Mouse (Mus musculus) stomach, embryonic 14.5 days (tissue): Measurements from ENCODE around the gene Gpatch1. TPM values are rescaled to one million over a fixed set of nuclear protein-coding genes. Genes with fewer than 3 reads are reported as not detected.
"Not testable (repeated sequence)": the region's sequence is repeated elsewhere in the genome, so short reads cannot be mapped to it uniquely, and the experiment has no call there.

Experiments used
- ATAC-seq: fragments of 200-750 bp; cut with Nextera tagmentation; 2 replicates; pipeline ENCODE4 v1.8.0; 2017; ENCODE audit warnings: low read depth, moderate TSS enrichment; ENCODE audit not compliant: insufficient number of reproducible peaks, insufficient read depth, low FRiP score
- H3K27ac ChIP-seq: fragments of 300-500 bp; sonication (generic); 2 replicates; pipeline ENCODE4 v1.5.1; 2014; ENCODE audit warnings: mild to moderate bottlenecking, low read length, moderate library complexity, mixed read lengths
- H3K27me3 ChIP-seq: fragments of 300-500 bp; sonication (generic); 2 replicates; pipeline ENCODE4 v1.6.1; 2014; ENCODE audit warnings: low read length, control low read depth, mixed read lengths; ENCODE audit not compliant: control insufficient read depth, insufficient read depth
- H3K36me3 ChIP-seq: fragments of 300-500 bp; sonication (generic); 2 replicates; pipeline ENCODE4 v1.6.1; 2014; ENCODE audit warnings: mild to moderate bottlenecking, control low read depth, low read length, moderate library complexity, mixed read lengths; ENCODE audit not compliant: control insufficient read depth, insufficient read depth
- H3K4me1 ChIP-seq: fragments of 300-500 bp; sonication (generic); 2 replicates; pipeline ENCODE4 v1.6.1; 2014; ENCODE audit warnings: low read length, control low read depth, mixed read lengths; ENCODE audit not compliant: control insufficient read depth, insufficient read depth
- H3K4me2 ChIP-seq: fragments of 300-500 bp; sonication (generic); replicated peaks from 2 replicates; pipeline ENCODE4 v1.6.1; 2014; ENCODE audit warnings: low read depth, low read length, control low read depth
- H3K4me3 ChIP-seq: fragments of 300-500 bp; sonication (generic); 2 replicates; pipeline ENCODE4 v1.5.1; 2014; ENCODE audit warnings: low read depth, low read length, control low read depth
- H3K9ac ChIP-seq: fragments of 300-500 bp; sonication (generic); replicated peaks from 2 replicates; pipeline ENCODE4 v1.6.1; 2014; ENCODE audit warnings: low read depth, mild to moderate bottlenecking, control low read depth, low read length, moderate library complexity, mixed read lengths
- H3K9me3 ChIP-seq: fragments of 300-500 bp; sonication (generic); 2 replicates; pipeline ENCODE4 v1.6.1; 2016; ENCODE audit warnings: low read depth, low read length, control low read depth; ENCODE audit not compliant: control insufficient read depth
- WGBS: fragments of 180-500 bp; shearing (Covaris S2); extraction: QIAGEN DNeasy Blood & Tissue Kit; methylation state at CpG from one replicate; pipeline ENCODE4 v1.1.7; 2014; 5-methylcytosine and 5-hydroxymethylcytosine counted together
- polyA plus RNA-seq: library from polyadenylated mRNA; unstranded; fragments of >200 nt; fragmentation: Nextera tagmentation; extraction: Ambion mirVana; gene quantifications from 2 replicates; pipeline ENCODE4 v1.2.1, GENCODE M21; 2014

The Gpatch1 gene
- polyA plus RNA-seq, 1 experiment from 2014 or later, result 17.3 TPM

DNA sequence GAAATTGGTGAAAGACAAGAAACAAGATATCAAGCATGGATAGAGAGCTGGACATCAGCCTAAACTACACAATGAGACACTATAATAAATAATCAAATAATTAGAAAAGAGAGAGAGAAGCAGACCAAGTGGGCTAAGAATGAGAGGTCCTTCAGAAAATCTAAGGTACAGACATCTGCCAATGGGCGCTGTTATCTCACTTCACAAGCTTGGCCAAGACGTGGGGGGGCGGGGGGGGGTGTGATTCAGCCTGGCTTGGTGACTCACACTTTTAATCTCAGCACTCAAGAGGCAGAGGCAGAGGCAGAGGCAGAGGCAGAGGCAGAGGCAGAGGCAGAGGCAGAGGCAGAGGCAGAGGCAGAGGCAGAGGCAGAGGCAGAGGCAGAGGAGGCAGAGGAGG, 981 bp upstream of the Gpatch1 start:
- not testable (repeated sequence) for H3K9ac ChIP-seq, ATAC-seq, H3K27ac ChIP-seq, H3K36me3 ChIP-seq, H3K4me3 ChIP-seq, H3K4me2 ChIP-seq, H3K27me3 ChIP-seq, H3K4me1 ChIP-seq, H3K9me3 ChIP-seq
- 69% methylated on average over 3 of the region's 3 CpGs for WGBS

GRCm38 (mm10) chr7:35314156-35314555, 4.1 kb downstream of the Gpatch1 start:
- Histone ChIP-seq H3K4me2 (no peak overlapping the region), H3K27me3 (no peaks in the 10 kb centered on the region), H3K4me1 (0 out of 2 replicates have a peak, but pooled peaks cover 7% of the 10 kb centered on the region), H3K4me3 (no peak overlapping the region), H3K9ac (no peak overlapping the region), H3K36me3 (peaks cover 11% of the 10 kb centered on the region; the same call in 1 of the 2 replicates), H3K27ac (no peak overlapping the region), H3K9me3 (no peaks in the 10 kb centered on the region)
- ATAC-seq, result no peak

- Histone ChIP-seq H3K4me1 (no peaks in the 10 kb centered on the region), H3K9ac (no peak overlapping the region), H3K27me3 (no peaks in the 10 kb centered on the region), H3K4me3 (no peak overlapping the region), H3K9me3 (no peaks in the 10 kb centered on the region), H3K4me2 (no peak overlapping the region), H3K27ac (no peak overlapping the region), H3K36me3 (peaks cover 23% of the 10 kb centered on the region; the same call in 1 of the 2 replicates)
- whole genome bisulfite sequencing, result 90% methylated on average over 3 of the region's 3 CpGs
- ATAC-seq, result no peak
Observed at GRCm38 (mm10) chr7:35311214-35311613, 7.0 kb downstream of the Gpatch1 start.

- peaks cover 28% of the 10 kb centered on the region for H3K36me3 ChIP-seq
- no peak overlapping the region for H3K4me3 ChIP-seq
Observed at GRCm38 (mm10) chr7:35300792-35301191, 17.4 kb downstream of the Gpatch1 start.

DNA sequence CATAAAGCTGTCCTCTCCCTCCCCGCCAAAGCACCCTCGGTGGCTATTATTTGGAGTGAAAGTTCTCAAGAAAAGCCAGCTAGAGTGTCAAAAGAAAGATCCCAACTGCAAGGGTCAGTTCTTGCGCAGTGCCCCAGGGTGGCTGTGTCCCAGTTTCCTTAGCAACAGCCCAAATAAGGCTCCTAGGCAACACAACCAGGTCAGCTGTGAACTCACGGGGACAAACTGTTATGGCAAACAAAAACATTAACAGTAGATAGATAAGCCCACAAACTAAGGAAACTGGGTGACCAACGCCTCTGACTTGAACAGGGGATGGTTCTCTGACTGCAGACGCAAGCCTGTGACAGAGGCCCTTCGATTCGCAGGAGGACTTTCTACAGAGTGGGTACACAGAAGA, 18.6 kb downstream of the Gpatch1 start:
- 65% methylated on average over 8 of the region's 8 CpGs for WGBS
- Histone ChIP-seq H3K4me1 (no peaks in the 10 kb centered on the region), H3K4me3 (no peak overlapping the region), H3K4me2 (no peak overlapping the region), H3K9ac (no peak overlapping the region), H3K9me3 (no peaks in the 10 kb centered on the region), H3K27ac (no peak overlapping the region), H3K36me3 (peaks cover 38% of the 10 kb centered on the region), H3K27me3 (no peaks in the 10 kb centered on the region)
- ATAC-seq, result no peak

More at GRCm38 (mm10) chr7:35300792-35301191, 17.4 kb downstream of the Gpatch1 start:
- no peak for ATAC-seq
- Histone ChIP-seq H3K4me1 (no peaks in the 10 kb centered on the region), H3K27me3 (no peaks in the 10 kb centered on the region), H3K9me3 (no peaks in the 10 kb centered on the region), H3K9ac (no peak overlapping the region), H3K27ac (no peak overlapping the region), H3K4me2 (no peak overlapping the region)

GRCm38 (mm10) chr7:35297886-35298285, 20.4 kb downstream of the Gpatch1 start:
- H3K4me3 ChIP-seq, result no peak overlapping the region
- no peak overlapping the region for H3K9ac ChIP-seq
- no peak overlapping the region for H3K4me2 ChIP-seq
- ATAC-seq, result no peak
- WGBS, result 92% methylated on average over 5 of the region's 5 CpGs
- H3K36me3 ChIP-seq, result peaks cover 45% of the 10 kb centered on the region
- H3K27me3 ChIP-seq, result no peaks in the 10 kb centered on the region
- H3K27ac ChIP-seq, result no peak overlapping the region
- no peaks in the 10 kb centered on the region for H3K4me1 ChIP-seq
- H3K9me3 ChIP-seq, result no peaks in the 10 kb centered on the region

- H3K4me1 ChIP-seq, result no peaks in the 10 kb centered on the region
- no peak overlapping the region for H3K9ac ChIP-seq
- WGBS, result 92% methylated on average over 2 of the region's 2 CpGs
- no peaks in the 10 kb centered on the region for H3K9me3 ChIP-seq
- H3K4me3 ChIP-seq, result no peak overlapping the region
- no peak overlapping the region for H3K4me2 ChIP-seq
- no peak overlapping the region for H3K27ac ChIP-seq
- no peaks in the 10 kb centered on the region for H3K27me3 ChIP-seq
- ATAC-seq, result no peak
- H3K36me3 ChIP-seq, result peaks cover 41% of the 10 kb centered on the region
Observed at GRCm38 (mm10) chr7:35295631-35296030, 22.6 kb downstream of the Gpatch1 start.

GRCm38 (mm10) chr7:35293464-35293863, 24.8 kb downstream of the Gpatch1 start:
- Histone ChIP-seq H3K9ac (no peak overlapping the region), H3K4me1 (no peaks in the 10 kb centered on the region), H3K27ac (no peak overlapping the region), H3K4me3 (no peak overlapping the region), H3K9me3 (no peaks in the 10 kb centered on the region), H3K27me3 (no peaks in the 10 kb centered on the region), H3K36me3 (peaks cover 50% of the 10 kb centered on the region), H3K4me2 (no peak overlapping the region)
- WGBS, result 92% methylated on average over 13 of the region's 13 CpGs
- ATAC-seq, result no peak

GRCm38 (mm10) chr7:35278933-35279332, 39.3 kb downstream of the Gpatch1 start:
- Histone ChIP-seq H3K4me2 (no peak overlapping the region), H3K9me3 (peaks cover 21% of the 10 kb centered on the region), H3K27ac (no peak overlapping the region), H3K36me3 (peaks cover 25% of the 10 kb centered on the region), H3K9ac (no peak overlapping the region), H3K4me1 (no peaks in the 10 kb centered on the region), H3K4me3 (no peak overlapping the region), H3K27me3 (no peaks in the 10 kb centered on the region)
- WGBS, result 88% methylated on average over 3 of the region's 3 CpGs
- ATAC-seq, result no peak
